Mouse (Mus musculus) midbrain, embryonic 15.5 days (tissue): Measurements from ENCODE around the gene Olfr585. TPM values are rescaled to one million over a fixed set of nuclear protein-coding genes. Genes with fewer than 3 reads are reported as not detected.

ENCODE experiments used
- ATAC-seq: fragments of 200-750 bp; cut with Nextera tagmentation; replicated peaks from 2 replicates; pipeline ENCODE4 v1.8.0; 2017; ENCODE audit warnings: moderate TSS enrichment
- H3K27ac ChIP-seq: fragments of 300-500 bp; sonication (generic); 2 replicates; pipeline ENCODE4 v1.5.1; 2015; ENCODE audit warnings: mild to moderate bottlenecking, inconsistent platforms
- H3K27me3 ChIP-seq: fragments of 300-500 bp; sonication (generic); replicated peaks from 2 replicates; pipeline ENCODE4 v1.6.1; 2015; ENCODE audit warnings: inconsistent platforms
- H3K36me3 ChIP-seq: fragments of 300-500 bp; sonication (generic); replicated peaks from 2 replicates; pipeline ENCODE4 v1.6.1; 2015; ENCODE audit warnings: inconsistent platforms
- H3K4me1 ChIP-seq: fragments of 300-500 bp; sonication (generic); 2 replicates; pipeline ENCODE4 v1.6.1; 2015; ENCODE audit warnings: inconsistent platforms
- H3K4me2 ChIP-seq: fragments of 300-500 bp; sonication (generic); 2 replicates; pipeline ENCODE4 v1.6.1; 2015; ENCODE audit warnings: inconsistent platforms, mild to moderate bottlenecking, moderate library complexity
- H3K4me3 ChIP-seq: fragments of 300-500 bp; sonication (generic); 2 replicates; pipeline ENCODE4 v1.5.1; 2015; ENCODE audit warnings: mild to moderate bottlenecking, inconsistent platforms
- H3K9ac ChIP-seq: fragments of 300-500 bp; sonication (generic); 2 replicates; pipeline ENCODE4 v1.6.1; 2015; ENCODE audit warnings: mild to moderate bottlenecking, inconsistent platforms
- H3K9me3 ChIP-seq: fragments of 300-500 bp; sonication (generic); 2 replicates; pipeline ENCODE4 v1.6.1; 2016; ENCODE audit warnings: inconsistent platforms
- WGBS: fragments of 180-500 bp; shearing (Covaris S2); methylation state at CpG from one replicate; pipeline ENCODE4 v1.1.7; 2015; ENCODE audit warnings: mixed read lengths; 5-methylcytosine and 5-hydroxymethylcytosine counted together
- polyA plus RNA-seq: library from polyadenylated mRNA; unstranded; fragments of >200 nt; fragmentation: Nextera tagmentation; extraction: Ambion mirVana; gene quantifications from 2 replicates; pipeline ENCODE4 v1.2.1, GENCODE M21; 2015

The Olfr585 gene
- not detected in 2 replicates for polyA plus RNA-seq

DNA sequence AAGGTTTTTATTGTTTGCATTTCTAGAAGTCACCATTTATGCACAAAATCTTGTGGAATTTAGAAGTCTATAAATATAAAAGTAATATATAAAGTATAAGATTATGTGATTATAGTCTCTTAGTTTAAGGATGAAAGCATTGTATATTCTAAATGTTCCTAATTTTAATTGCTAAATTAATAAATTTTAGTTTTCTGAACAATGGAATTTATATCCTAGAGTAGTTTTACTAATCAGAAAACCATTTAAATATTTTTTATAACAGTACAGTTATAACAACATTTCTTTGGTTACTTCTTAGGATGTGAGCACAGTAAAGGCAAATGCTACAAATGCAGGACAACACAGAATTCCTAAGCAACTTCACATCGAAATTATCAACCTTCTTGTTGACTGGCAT, at the start of gene Olfr585:
TSS of gene Olfr585 (plus strand) at position 301 of the 400 bp plus-strand sequence.
- Histone ChIP-seq H3K27ac (no peak within 1 kb of the TSS), H3K27me3 (no peaks in the 10 kb centered on the region), H3K9ac (no peak within 1 kb of the TSS), H3K4me3 (no peak within 1 kb of the TSS), H3K4me2 (no peak within 1 kb of the TSS), H3K9me3 (no peaks in the 10 kb centered on the region), H3K4me1 (no peaks in the 10 kb centered on the region), H3K36me3 (no peaks in the 10 kb centered on the region)
- ATAC-seq = no peak
- WGBS = 89% methylated on average over 1 of the region's 1 CpGs

DNA sequence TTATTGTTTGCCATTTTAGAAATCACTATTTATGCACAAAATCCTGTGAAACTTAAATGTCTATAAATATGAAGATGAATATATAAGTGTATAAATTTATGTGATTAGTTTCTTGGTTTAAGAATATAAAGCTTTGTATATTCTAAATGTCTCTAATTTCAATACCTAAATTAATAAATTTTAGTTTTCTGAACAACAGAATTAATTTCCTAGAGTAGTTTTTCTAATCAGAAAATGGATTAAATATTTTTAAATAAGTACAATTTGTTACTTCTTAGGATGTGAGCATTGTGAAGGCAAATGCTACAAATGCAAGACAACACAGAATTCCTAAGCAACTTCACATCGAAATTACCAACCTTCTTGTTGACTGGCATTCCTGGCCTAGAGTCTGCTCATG, 46.5 kb upstream of the Olfr585 start, which contains the start of gene Olfr583:
TSS of gene Olfr583 (plus strand) at position 301 of the 400 bp plus-strand sequence.
- ATAC-seq = no peak
- Histone ChIP-seq H3K27me3 (no peaks in the 10 kb centered on the region), H3K27ac (no peak within 1 kb of the TSS), H3K4me3 (no peak within 1 kb of the TSS), H3K36me3 (no peaks in the 10 kb centered on the region), H3K4me1 (no peaks in the 10 kb centered on the region), H3K9ac (no peak within 1 kb of the TSS), H3K9me3 (no peaks in the 10 kb centered on the region), H3K4me2 (no peak within 1 kb of the TSS)
- WGBS = 93% methylated on average over 1 of the region's 1 CpGs

DNA sequence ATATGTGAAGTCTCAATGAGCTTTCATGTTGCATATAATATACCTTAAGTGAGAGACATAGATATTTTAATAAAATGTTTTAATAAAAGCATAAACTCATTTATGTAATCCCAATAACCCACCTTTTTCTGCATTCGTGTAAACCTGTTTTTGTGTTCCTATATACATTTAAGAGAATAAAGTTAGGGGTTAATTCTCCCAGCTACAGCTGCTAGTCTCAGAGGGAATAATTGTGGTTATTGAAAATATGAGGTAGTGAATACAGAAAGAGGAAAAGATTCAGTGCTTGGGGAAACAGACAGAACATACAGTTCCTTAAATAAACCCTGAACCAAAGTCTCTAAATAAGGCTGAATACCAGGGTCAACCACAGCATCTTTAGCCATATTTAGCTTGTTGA, 15.9 kb upstream of the Olfr585 start, which contains the start of gene Olfr584:
TSS of gene Olfr584 (plus strand) at position 301 of the 400 bp plus-strand sequence.
- no peak within 1 kb of the TSS for H3K4me3 ChIP-seq
- H3K9me3 ChIP-seq = peaks cover 5% of the 10 kb centered on the region
- H3K4me1 ChIP-seq = no peaks in the 10 kb centered on the region
- no peak for ATAC-seq
- no peak within 1 kb of the TSS for H3K9ac ChIP-seq
- H3K36me3 ChIP-seq = no peaks in the 10 kb centered on the region
- no peaks in the 10 kb centered on the region for H3K27me3 ChIP-seq
- H3K27ac ChIP-seq = no peak within 1 kb of the TSS
- H3K4me2 ChIP-seq = no peak within 1 kb of the TSS
- 87% methylated on average over 1 of the region's 1 CpGs for WGBS

- ATAC-seq = no peak
- H3K4me3 ChIP-seq = no peak overlapping the region
- no peaks in the 10 kb centered on the region for H3K9me3 ChIP-seq
- H3K4me2 ChIP-seq = no peak overlapping the region
- no peak overlapping the region for H3K27ac ChIP-seq
- 54% methylated on average over 3 of the region's 3 CpGs for WGBS
- no peaks in the 10 kb centered on the region for H3K27me3 ChIP-seq
- H3K36me3 ChIP-seq = no peaks in the 10 kb centered on the region
- H3K4me1 ChIP-seq = no peaks in the 10 kb centered on the region
- H3K9ac ChIP-seq = no peak overlapping the region
Measured at GRCm38 (mm10) chr7:103119406-103119805, 21.9 kb downstream of the Olfr585 start.

DNA sequence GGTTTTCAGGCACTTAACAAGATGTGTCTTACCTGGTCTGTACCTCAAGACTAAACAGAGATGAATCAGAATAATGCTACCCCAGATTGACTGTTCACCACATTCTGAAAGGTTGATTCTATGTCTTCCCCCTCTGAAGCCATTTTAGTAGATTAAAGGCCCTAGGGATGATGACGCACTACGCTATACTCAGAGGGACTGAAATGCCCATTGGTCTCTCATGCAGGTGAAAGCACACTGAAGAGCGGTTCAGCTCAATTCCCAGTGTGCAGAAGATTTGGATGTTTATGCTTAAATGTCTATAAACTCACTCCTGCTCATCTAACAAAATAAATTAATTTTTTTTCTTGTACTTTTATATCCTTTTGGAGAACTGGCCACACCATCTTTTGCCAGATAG, 28.0 kb downstream of the Olfr585 start, which contains the start of gene Olfr586:
TSS of gene Olfr586 (minus strand) at position 101 of the 400 bp plus-strand sequence.
- Histone ChIP-seq H3K9ac (no peak within 1 kb of the TSS), H3K9me3 (no peaks in the 10 kb centered on the region), H3K36me3 (no peaks in the 10 kb centered on the region), H3K4me2 (no peak within 1 kb of the TSS), H3K4me3 (no peak within 1 kb of the TSS), H3K4me1 (no peaks in the 10 kb centered on the region), H3K27ac (no peak within 1 kb of the TSS), H3K27me3 (no peaks in the 10 kb centered on the region)
- 95% methylated on average over 3 of the region's 3 CpGs for WGBS
- no peak for ATAC-seq

DNA sequence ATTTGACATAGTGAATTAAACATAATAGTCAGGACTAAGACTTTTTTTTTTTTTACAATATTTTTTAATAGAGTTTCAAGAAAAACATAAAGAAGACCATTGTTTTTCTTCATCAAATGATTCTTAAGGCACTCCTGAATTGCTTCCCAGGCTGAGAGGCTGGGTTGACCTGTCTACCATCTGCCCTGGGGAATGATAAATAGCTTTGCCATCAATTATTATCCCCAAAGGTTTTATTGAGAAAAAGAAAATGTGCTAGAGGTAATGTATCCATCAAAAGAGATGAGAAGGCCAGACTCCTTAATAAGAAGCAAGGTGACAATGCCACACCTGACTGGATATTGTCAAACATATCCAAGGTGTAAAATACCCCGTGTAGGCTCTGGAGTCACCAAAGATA, 43.1 kb downstream of the Olfr585 start, which contains the start of gene Olfr588-ps1:
TSS of gene Olfr588-ps1 (plus strand) at position 301 of the 400 bp plus-strand sequence.
- ATAC-seq = no peak
- no peaks in the 10 kb centered on the region for H3K36me3 ChIP-seq

More for the DNA sequence above, 43.1 kb downstream of the Olfr585 start, which contains the start of gene Olfr588-ps1:
- Histone ChIP-seq H3K4me2 (no peak within 1 kb of the TSS), H3K4me3 (no peak within 1 kb of the TSS), H3K4me1 (no peaks in the 10 kb centered on the region), H3K27ac (no peak within 1 kb of the TSS), H3K9ac (no peak within 1 kb of the TSS), H3K27me3 (no peaks in the 10 kb centered on the region), H3K9me3 (no peaks in the 10 kb centered on the region)
- 93% methylated on average over 1 of the region's 1 CpGs for WGBS

Other genes starting within 250 kb of the Olfr585 start
- gene Olfr566, start 239.0 kb upstream of the Olfr585 start, polyA plus RNA-seq = not detected in 2 replicates
- not detected in 2 replicates for gene Olfr568, start 220.6 kb upstream of the Olfr585 start, polyA plus RNA-seq
- gene Olfr569, start 206.8 kb upstream of the Olfr585 start, polyA plus RNA-seq = not detected in 2 replicates
- gene Olfr570, start 203.1 kb upstream of the Olfr585 start, polyA plus RNA-seq = not detected in 2 replicates
- gene Olfr571, start 180.2 kb upstream of the Olfr585 start, polyA plus RNA-seq = not detected in 2 replicates
- not detected in 2 replicates for gene Olfr572, start 173.3 kb upstream of the Olfr585 start, polyA plus RNA-seq
- not detected in 2 replicates for gene Olfr573-ps1, start 155.1 kb upstream of the Olfr585 start, polyA plus RNA-seq
- not detected in 2 replicates for gene Olfr574, start 149.3 kb upstream of the Olfr585 start, polyA plus RNA-seq
- not detected in 2 replicates for gene Olfr575, start 138.9 kb upstream of the Olfr585 start, polyA plus RNA-seq
- not detected in 2 replicates for gene Olfr576, start 135.1 kb upstream of the Olfr585 start, polyA plus RNA-seq
- not detected in 2 replicates for gene Olfr577, start 121.8 kb upstream of the Olfr585 start, polyA plus RNA-seq
- gene Olfr578, start 108.4 kb upstream of the Olfr585 start, polyA plus RNA-seq = not detected in 2 replicates
- not detected in 2 replicates for gene Olfr582, start 59.7 kb upstream of the Olfr585 start, polyA plus RNA-seq
- not detected in 2 replicates for gene Olfr583, start 46.4 kb upstream of the Olfr585 start, polyA plus RNA-seq
- not detected in 2 replicates for gene Olfr584, start 15.8 kb upstream of the Olfr585 start, polyA plus RNA-seq
- not detected in 2 replicates for gene Olfr586, start 27.9 kb downstream of the Olfr585 start, polyA plus RNA-seq
- gene Olfr588-ps1, start 43.2 kb downstream of the Olfr585 start, polyA plus RNA-seq = not detected in 2 replicates
- not detected in 2 replicates for gene Olfr589, start 58.6 kb downstream of the Olfr585 start, polyA plus RNA-seq
- gene Olfr591, start 80.6 kb downstream of the Olfr585 start, polyA plus RNA-seq = not detected in 2 replicates
- not detected in 2 replicates for gene Olfr592, start 87.1 kb downstream of the Olfr585 start, polyA plus RNA-seq
- not detected in 2 replicates for gene Olfr593, start 114.1 kb downstream of the Olfr585 start, polyA plus RNA-seq
- gene Olfr594, start 119.3 kb downstream of the Olfr585 start, polyA plus RNA-seq = not detected in 2 replicates
- not detected in 2 replicates for gene Usp17ld, start 154.8 kb downstream of the Olfr585 start, polyA plus RNA-seq
- not detected in 2 replicates for gene Olfr596, start 207.9 kb downstream of the Olfr585 start, polyA plus RNA-seq
- not detected in 2 replicates for gene Olfr597, start 218.6 kb downstream of the Olfr585 start, polyA plus RNA-seq
- not detected in 2 replicates for gene Olfr598, start 225.8 kb downstream of the Olfr585 start, polyA plus RNA-seq
- not detected in 2 replicates for gene Olfr599, start 238.2 kb downstream of the Olfr585 start, polyA plus RNA-seq